Mouse (Mus musculus): Measurements from ENCODE around the gene Tmem171.

Gene Tmem171

DNA sequence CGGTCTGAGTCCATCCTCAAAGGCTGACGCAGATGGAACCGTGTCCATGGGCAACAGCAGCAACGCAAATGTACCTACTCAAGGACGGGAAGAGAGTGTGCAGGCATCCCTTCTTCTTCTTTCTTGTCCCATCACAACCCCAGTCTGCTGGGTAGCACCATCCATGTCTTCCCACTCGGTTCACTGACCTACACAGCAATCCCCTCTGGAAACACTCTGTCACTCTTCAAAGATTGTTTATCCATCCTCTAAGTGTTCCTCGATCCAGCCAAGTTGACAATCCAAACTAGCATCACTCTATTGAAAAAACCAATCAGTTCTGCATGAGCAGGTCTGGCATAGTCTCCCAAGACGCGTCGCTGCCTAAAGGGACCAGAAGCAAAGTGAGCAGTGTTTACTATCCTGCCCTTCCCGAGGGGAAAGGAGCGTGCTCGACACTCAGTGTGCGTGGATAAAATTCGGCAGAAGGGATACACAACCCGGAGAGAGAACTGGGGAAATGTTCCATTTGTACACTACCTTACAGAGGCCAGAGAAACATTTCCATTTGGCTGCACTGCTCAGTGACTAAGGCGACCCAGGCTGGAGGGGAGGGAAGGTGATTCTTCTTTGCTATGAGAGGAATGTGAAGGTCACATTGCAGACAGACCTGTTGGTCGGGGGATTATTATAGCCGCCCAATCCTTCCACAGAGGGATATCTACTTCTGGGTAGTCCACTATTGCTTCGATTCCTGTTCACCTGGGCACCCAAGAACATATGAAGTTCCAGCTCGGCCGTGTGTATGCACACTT lies 46.7 kb downstream of the Tmem171 start:
- DNase-seq (ENCODE audit: low read depth), result no peak

DNA sequence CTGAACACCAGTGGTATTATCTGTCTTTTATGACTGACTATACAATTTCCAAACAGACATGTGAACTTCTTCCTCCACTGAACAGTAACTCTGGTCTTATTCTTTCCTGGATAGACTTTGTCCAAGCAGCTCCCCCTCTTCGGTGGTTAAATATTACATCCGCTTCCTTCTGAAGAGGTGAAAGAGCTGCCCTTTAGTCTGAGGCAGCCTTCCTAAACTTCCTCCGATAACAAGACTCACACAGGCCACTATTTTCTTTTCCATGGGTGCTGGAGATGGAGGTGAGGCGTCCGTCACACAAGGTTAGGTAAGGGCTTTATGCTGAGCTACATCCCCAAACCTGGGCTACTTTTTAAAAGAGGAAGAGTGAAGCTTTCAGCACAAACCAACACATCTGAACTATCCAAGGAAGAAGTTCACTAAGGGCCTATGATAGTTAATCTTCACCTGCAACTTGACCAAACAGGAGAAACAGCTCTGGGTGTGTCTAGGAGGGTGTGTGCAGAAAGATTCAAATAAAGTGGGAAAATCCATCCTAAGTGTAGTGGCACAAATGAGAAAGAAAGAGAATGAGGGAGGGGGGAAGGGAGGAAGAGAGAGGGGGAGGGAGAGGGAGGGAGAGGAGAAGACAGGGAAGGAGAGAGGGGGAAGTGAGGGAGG lies 56.0 kb downstream of the Tmem171 start:
- DNase-seq (ENCODE audit: low read depth), result no peak

DNA sequence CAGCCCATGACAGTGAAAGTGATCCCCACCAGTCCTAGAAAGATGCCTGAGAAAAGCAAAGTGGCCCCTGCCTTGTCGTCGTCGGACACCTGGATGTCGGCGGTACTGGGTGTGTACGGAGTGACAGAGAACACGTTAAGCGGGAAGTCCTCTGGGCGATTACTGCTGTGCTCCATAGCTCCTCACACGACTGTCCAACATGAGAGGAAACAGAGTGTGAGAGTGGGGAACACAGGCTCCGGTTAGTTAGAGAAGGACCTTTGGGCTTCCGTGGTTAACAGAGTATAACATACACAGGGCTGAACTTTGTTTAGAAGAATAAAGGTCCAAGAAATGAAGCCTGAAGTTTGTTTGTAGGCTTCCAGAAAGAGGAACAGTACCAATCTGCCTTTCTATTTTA lies 57.5 kb downstream of the Tmem171 start, which contains the start of gene Tmem174:
Gene Tmem174, minus strand, starts transcription at position 266 of the 400 bp plus-strand sequence.
- DNase-seq (ENCODE audit: low read depth), result no peak

- no peak for DNase-seq (ENCODE audit: low read depth)
Measured at GRCm38 (mm10) chr13:98636571-98636970, 58.1 kb downstream of the Tmem171 start.
